Mouse (Mus musculus): ENCODE data around the gene Pou2f3.

Pou2f3 gene

GRCm38 (mm10) chr9:43231805-43232204 lies 21.6 kb upstream of the Pou2f3 start:
- DNase-seq (ENCODE audit: low spot score): no peak

- DNase-seq (ENCODE audit: low spot score): no peak
These were observed 20.7 kb upstream of the Pou2f3 start for GRCm38 (mm10) chr9:43230886-43231285.

GRCm38 (mm10) chr9:43229962-43230361 lies 19.8 kb upstream of the Pou2f3 start:
- DNase-seq (ENCODE audit: low spot score): no peak

GRCm38 (mm10) chr9:43229398-43229895 lies 19.3 kb upstream of the Pou2f3 start:
- no peak for DNase-seq (ENCODE audit: low spot score)

GRCm38 (mm10) chr9:43228745-43229144 lies 18.6 kb upstream of the Pou2f3 start:
- no peak for DNase-seq (ENCODE audit: low spot score)

GRCm38 (mm10) chr9:43227626-43228025 lies 17.5 kb upstream of the Pou2f3 start:
- no peak for DNase-seq (ENCODE audit: low spot score)

GRCm38 (mm10) chr9:43226573-43227160 lies 16.5 kb upstream of the Pou2f3 start:
- no peak for DNase-seq (ENCODE audit: low spot score)

- DNase-seq (ENCODE audit: low spot score): no peak
These were observed 15.3 kb upstream of the Pou2f3 start for GRCm38 (mm10) chr9:43225481-43225880.

- no peak for DNase-seq (ENCODE audit: low spot score)
These were observed 14.7 kb upstream of the Pou2f3 start for GRCm38 (mm10) chr9:43224771-43225355.

GRCm38 (mm10) chr9:43222429-43222715 lies 12.2 kb upstream of the Pou2f3 start:
- DNase-seq (ENCODE audit: low spot score): no peak

GRCm38 (mm10) chr9:43221643-43222428 lies 11.7 kb upstream of the Pou2f3 start:
- peak; percentile 89 for DNase-seq (ENCODE audit: low spot score)

GRCm38 (mm10) chr9:43210771-43211450 lies 742 bp upstream of the Pou2f3 start:
- DNase-seq (ENCODE audit: low spot score): peak; percentile 53

- no peak for DNase-seq (ENCODE audit: low spot score)
These were observed 4.2 kb downstream of the Pou2f3 start for GRCm38 (mm10) chr9:43206022-43206390.

GRCm38 (mm10) chr9:43205343-43206021 lies 4.7 kb downstream of the Pou2f3 start:
- no peak for DNase-seq (ENCODE audit: low spot score)

- DNase-seq (ENCODE audit: low spot score): no peak
These were observed 10.0 kb downstream of the Pou2f3 start for GRCm38 (mm10) chr9:43200212-43200611.

GRCm38 (mm10) chr9:43194001-43194400 lies 16.2 kb downstream of the Pou2f3 start:
- no peak for DNase-seq (ENCODE audit: low spot score)

- DNase-seq (ENCODE audit: low spot score): no peak
These were observed 18.6 kb downstream of the Pou2f3 start for GRCm38 (mm10) chr9:43191561-43191960.

- no peak for DNase-seq (ENCODE audit: low spot score)
These were observed 21.2 kb downstream of the Pou2f3 start for GRCm38 (mm10) chr9:43189021-43189356.

GRCm38 (mm10) chr9:43188309-43189020 lies 21.7 kb downstream of the Pou2f3 start:
- DNase-seq (ENCODE audit: low spot score): no peak

GRCm38 (mm10) chr9:43179614-43180013 lies 30.6 kb downstream of the Pou2f3 start:
- DNase-seq (ENCODE audit: low spot score): no peak

GRCm38 (mm10) chr9:43178172-43178571 lies 32.0 kb downstream of the Pou2f3 start:
- no peak for DNase-seq (ENCODE audit: low spot score)

GRCm38 (mm10) chr9:43167081-43167480 lies 43.1 kb downstream of the Pou2f3 start:
- DNase-seq (ENCODE audit: low spot score): no peak

Data from ovary, postnatal 14 days (tissue).